Mouse (Mus musculus): Measurements from ENCODE around the gene Mob1b.

Mob1b gene

GRCm38 (mm10) chr5:88782072-88782765 lies 61.6 kb downstream of the Mob1b start:
- no peak for DNase-seq (ENCODE audit: low spot score in 2 of 2)

- no peak for DNase-seq (ENCODE audit: low spot score in 2 of 2)
Measured at GRCm38 (mm10) chr5:88785059-88785458, 64.4 kb downstream of the Mob1b start.

DNA sequence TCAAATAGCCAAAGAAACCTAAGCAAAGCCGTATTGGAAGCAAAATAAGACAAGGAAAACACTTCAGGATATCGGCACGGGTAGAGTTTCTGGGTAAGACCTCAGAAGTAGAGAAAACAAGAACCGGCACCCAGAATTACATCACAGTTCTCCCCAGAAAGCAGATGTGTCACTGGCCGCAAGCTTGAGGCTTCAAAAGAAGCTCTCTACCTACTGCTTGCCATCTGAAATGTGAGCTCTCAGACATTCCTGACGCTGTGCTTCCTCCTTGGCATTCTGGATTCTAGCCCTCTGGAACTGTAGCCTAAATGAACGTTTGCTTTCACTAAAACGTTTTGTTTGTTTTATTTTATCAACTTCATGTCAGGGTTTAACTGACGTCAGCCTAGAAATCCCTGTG lies 70.0 kb downstream of the Mob1b start:
- no peak for DNase-seq (ENCODE audit: low spot score in 2 of 2)

DNA sequence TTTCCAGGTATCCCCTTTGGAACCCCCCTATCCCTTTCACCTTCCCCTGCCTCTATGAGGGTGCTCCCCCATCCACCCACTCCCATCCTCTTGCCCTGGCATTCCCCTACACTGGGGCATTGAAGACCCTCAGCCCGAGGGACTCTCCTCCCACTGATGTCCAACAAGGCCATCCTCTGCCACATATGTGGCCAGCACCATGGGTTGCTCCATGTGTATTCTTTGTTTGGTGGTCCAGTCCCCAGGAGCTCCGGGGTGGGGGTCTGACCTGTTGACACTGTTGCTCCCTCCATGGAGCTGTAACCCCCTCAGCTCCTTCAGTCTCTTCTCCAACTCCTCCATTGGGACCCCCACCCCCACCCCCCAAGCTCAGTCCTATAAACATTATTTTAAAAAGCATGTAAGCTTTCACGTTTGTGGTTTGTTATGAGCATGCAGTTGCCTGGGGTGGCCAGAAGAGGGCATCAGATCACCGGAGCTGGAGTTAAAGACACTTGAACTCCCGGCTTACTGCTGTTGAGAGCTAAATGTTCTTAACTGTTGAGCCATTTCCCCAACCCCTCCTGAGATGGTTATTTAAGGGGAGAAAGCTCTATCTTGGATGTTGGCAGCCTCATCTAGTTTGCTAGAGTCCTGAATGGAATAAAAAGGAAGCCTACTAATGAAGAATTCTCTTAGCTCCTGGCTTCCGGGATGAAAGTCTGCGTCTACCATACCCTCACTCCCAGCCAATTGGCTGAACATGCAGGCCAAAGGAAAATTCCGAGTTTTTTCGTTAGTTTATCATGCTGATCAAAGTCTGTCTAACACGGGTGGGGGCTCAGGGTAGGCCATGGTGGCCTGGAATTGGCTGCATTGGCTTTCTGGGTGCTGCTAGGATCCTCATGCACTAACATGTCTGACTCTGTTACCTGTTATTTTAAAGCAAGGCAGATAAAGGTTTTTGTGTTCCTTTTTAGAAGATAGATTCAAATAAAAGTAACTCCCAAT lies 70.9 kb downstream of the Mob1b start:
- DNase-seq (ENCODE audit: low spot score in 2 of 2): peak; percentile 58 to 63

DNA sequence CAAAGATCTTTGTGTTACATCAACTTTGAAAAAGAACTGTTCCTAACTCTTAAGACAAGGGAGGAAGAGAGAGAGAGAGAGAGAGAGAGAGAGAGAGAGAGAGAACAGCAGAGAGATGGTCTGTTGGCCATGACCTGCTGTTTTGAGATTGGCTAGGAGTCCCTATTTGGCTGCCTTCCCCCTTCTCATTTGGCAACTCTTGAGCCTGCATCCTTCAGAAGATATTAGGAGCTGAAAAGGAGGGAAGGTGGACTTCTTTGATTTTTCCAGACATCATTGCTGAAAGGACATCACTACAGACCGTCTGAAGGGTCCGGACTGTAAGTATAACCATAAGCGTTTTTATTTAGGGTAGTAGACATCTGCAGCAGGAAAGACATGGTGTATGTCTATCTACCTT lies 73.0 kb downstream of the Mob1b start:
- DNase-seq (ENCODE audit: low spot score in 2 of 2): no peak

GRCm38 (mm10) chr5:88795910-88796584 lies 75.4 kb downstream of the Mob1b start:
- no peak for DNase-seq (ENCODE audit: low spot score in 2 of 2)

DNA sequence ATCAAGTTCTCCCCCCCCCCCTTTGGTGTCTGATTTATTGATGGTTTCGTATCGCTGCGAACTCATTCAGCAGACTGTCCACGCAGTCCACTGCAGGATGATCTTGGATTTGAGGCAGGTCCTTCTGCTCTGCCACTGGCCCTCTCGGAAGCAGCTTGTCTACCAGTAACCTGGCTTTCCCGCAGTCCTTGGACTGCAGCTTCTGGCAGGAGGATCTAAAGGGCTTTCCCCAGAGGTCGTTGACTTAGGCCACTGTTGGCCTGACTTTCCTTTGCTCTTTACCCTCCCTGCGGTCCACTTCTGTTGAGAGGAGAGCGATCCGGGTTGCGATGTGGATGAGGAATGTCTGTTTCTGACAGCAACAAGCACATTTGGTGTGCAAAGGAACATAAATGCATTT lies 75.9 kb downstream of the Mob1b start:
- DNase-seq (ENCODE audit: low spot score in 2 of 2): no peak

DNA sequence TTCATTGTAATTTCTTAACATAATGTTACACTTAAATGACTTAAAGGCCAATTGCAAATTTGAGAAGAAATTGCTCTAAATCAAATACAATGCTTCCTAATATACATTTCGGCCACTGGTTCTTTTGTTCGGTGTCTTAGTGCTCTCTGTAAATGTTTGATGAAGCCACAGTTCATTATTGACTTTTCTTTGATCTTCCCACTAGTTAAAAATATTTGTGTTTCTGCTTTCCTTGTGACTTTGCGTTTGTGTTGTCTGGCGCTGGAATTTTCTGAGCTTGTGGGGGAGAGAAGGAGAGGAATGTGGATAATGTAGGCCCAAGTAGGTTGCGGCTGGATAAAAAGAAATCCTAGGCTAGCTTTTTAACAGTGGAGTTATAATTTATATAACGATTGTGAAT lies 76.5 kb downstream of the Mob1b start:
- no peak for DNase-seq (ENCODE audit: low spot score in 2 of 2)

DNA sequence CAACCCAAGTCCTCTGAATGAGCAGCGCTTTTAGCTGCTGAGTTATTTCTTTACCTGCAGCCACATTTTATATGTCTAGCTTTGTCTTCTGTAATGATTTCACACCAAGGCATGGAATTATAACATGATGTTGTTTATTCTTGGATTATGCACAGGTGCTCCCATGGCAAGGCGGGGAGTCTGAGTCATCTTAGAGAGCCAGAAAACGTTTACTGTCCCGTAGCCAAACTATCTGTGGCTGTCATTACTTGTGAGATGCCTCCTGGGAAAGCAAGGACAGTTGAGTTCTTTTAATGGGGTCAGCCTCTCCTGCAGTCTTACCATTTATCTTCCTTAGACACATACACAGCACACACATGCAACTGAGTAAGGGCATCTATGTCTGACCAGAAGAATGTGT lies 85.0 kb downstream of the Mob1b start:
- DNase-seq (ENCODE audit: low spot score in 2 of 2): no peak

- DNase-seq (ENCODE audit: low spot score in 2 of 2): no peak
Measured at GRCm38 (mm10) chr5:88806278-88806677, 85.6 kb downstream of the Mob1b start.

- no peak for DNase-seq (ENCODE audit: low spot score in 2 of 2)
Measured at GRCm38 (mm10) chr5:88807342-88807741, 86.7 kb downstream of the Mob1b start.

DNA sequence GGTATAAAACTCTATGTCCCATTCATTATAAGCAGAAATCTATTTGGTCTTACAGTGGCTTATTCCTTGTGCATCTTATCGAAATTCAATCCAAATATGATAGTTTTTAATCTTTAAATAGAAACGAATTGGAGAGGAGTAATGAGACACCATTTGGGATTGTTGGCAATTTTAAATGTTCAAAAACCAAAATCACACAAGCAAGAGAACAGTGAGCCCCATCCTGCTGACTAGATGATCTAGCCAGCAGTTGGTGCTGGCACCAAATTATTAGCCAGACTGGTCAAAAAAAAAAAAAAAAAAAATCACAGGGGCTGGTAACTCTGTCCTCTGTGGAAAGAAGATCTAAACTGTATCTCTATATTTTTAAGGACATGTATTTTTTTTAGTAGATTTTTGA lies 92.5 kb downstream of the Mob1b start:
- DNase-seq (ENCODE audit: low spot score in 2 of 2): no peak

Measured in right cerebral cortex, adult 2 months (tissue).